Mouse (Mus musculus) right cerebral cortex, adult 2 months (tissue): ENCODE data around the gene Adipor2.
"Not testable (repeated sequence)": the region's sequence is repeated elsewhere in the genome, so short reads cannot be mapped to it uniquely, and the experiment has no call there.

Source experiments
- DNase-seq, 2 experiments: peaks; one replicate each; pipeline ENCODE4 v3.0.0; 2021 to 2022; ENCODE audit warnings: low spot score in 2 of 2

The Adipor2 gene

DNA sequence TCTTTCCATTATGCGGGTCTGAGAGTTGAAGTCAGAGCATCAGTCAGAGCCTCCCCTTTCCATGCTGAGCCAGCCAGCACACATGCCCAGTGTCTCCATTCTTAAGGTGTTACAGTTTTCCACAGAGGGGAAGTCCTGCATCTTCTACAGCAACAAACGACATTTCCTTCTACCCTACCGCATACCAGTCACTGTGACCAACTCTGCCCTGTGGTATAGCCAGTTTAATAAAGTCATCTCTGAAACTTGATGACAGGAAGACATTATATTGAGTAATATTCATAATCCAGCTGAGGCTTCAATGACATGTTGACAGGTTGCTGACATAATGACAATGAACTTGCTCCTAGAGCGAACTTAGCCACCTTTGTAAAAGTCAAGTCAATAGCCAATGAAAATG, 26.8 kb downstream of the Adipor2 start:
- DNase-seq = no peak

DNA sequence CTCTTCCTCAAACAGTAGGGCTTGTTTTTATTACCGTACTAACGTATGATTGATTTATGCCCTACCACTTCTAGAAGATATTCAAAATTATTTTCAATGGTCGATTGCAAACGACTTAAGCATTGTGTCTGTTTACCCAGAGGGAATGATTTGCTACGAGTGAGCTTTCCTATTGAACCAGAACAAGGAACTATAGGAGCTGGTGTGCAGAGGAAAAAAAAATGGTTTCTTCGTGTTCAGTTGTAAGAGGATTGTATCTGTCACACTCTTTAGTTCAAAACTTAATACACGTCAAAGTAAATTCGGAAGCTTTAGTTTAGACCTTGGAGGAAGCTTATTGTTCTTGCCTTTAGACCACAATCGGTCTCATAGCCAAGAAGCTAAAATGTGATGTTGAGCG, 28.4 kb downstream of the Adipor2 start:
- DNase-seq = no peak

- peak; percentile 95 to 97 for DNase-seq
Measured at GRCm38 (mm10) chr6:119388650-119389012, 28.9 kb downstream of the Adipor2 start.

GRCm38 (mm10) chr6:119387801-119388649, 29.5 kb downstream of the Adipor2 start:
- peak; percentile 26 to 32 for DNase-seq

DNA sequence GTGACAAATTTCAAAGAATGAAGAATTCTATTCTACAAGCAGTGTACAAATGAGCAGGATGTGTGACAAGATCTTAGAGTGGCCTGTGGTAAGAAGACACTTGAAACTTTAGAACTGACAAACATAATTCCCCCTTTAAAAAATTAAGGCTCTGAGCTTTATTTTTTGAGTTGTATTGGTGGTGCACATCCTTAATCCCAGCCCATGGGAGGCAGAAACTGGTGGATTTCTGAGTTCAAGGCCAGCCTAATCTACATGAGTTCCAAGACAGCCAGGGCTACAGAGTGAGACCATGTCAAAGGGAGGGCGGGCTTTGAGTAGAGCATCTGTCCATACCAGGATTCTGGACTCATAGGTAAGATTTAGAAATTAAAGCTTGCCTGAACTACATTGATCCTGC, 30.7 kb downstream of the Adipor2 start:
- no peak for DNase-seq

DNA sequence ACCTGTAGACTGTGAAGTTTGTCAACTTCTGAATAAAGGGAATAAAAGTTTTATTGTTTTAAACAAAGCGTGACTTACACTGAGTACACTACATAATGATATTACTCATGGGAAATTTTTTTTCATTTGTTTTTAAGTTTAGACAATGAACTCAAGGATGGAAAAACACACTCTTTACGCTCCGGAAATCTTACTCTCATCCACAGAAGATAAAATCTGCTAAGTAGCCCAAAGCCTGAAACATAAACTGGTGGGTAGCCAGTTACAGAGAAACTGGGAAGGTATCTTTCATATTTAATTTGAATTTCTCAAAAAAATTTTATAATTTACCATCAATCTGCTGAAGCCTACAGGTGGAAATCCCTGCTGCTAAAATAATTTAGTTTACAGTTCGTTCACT, 31.1 kb downstream of the Adipor2 start:
- DNase-seq = no peak

- DNase-seq = no peak
Measured at GRCm38 (mm10) chr6:119385668-119386067, 31.8 kb downstream of the Adipor2 start.

DNA sequence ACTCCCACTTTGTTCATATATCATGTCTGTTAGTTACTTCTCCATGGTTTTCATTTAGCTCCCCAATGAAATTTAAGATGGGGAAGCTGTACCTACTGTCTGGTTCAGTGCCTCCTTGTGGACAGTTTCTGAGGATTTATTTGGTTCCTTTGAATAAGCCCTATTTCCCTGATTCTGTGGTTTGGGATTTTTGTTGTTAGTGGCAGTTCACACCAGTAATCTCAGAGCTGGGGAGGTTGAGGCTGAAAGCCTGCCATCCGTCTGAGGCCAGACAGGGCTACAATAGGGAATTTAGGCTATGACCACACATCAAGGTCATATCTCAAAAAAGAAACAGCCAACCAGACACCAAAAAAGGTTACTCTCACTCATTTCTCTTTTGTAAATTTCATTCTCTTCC, 38.9 kb downstream of the Adipor2 start:
- DNase-seq = no peak

- no peak for DNase-seq
Measured at GRCm38 (mm10) chr6:119377613-119378012, 39.9 kb downstream of the Adipor2 start.

GRCm38 (mm10) chr6:119375035-119375434, 42.5 kb downstream of the Adipor2 start:
- DNase-seq = no peak

GRCm38 (mm10) chr6:119373000-119373705, 44.4 kb downstream of the Adipor2 start:
- no peak for DNase-seq

DNA sequence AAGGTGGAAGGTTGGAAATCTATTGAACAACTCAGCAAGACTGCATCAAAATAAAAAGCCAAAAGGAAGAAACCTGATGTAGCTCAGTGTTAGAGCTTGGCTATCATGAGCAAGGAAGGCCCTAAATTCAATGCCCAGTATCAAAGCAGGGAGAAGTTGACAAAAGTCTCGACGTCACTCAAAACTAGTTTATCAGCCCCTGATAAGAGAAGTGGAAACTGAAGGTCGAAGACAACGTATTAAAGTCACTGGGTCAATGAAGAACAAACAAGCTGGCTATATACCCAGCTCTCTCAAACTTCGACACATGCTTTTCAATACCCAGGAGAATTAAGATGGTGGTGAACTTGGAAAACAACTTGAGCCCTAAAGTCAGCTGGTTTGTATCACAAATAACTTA, 45.3 kb downstream of the Adipor2 start:
- no peak for DNase-seq

DNA sequence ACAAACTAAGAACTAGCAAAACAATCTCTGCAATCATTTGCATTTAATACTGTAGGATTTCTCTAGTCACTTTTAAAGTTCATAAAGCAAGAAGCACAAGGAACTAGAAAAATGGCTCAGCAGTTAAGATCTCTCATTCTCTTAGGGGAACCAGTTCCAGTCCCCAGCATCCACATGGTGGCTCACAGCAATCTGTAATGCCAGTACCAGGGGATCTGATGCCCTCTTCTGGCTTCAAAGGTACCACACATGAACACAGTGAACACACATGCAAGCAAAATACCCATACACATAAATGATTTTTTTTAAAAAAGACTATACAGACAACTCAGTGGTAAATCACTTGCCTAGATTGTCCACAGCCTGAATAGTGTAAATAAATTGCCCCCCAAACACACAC, 45.9 kb downstream of the Adipor2 start:
- DNase-seq = no peak

- no peak for DNase-seq
Measured at GRCm38 (mm10) chr6:119367382-119367781, 50.1 kb downstream of the Adipor2 start.

DNA sequence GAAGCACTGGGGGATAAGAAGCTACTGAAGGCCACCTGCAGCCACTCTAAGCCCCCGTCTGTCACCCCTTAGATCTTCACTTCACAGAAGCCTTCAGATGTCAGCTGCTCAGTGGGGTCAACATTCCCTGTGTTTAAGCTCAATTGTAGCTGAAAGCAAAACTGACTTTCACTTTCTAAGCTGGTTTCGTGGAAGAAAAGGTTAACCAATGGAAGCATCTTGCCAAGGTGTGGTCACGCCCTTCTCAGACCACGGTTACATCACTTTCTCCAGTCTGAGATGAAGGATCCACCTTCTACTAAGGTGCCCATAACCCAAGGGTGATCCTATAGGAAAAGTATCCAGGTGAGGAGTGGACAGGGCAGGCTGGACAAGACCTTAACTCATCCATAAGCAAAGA, 50.7 kb downstream of the Adipor2 start:
- DNase-seq = not testable (repeated sequence)

GRCm38 (mm10) chr6:119363593-119363992, 53.9 kb downstream of the Adipor2 start:
- no peak for DNase-seq

DNA sequence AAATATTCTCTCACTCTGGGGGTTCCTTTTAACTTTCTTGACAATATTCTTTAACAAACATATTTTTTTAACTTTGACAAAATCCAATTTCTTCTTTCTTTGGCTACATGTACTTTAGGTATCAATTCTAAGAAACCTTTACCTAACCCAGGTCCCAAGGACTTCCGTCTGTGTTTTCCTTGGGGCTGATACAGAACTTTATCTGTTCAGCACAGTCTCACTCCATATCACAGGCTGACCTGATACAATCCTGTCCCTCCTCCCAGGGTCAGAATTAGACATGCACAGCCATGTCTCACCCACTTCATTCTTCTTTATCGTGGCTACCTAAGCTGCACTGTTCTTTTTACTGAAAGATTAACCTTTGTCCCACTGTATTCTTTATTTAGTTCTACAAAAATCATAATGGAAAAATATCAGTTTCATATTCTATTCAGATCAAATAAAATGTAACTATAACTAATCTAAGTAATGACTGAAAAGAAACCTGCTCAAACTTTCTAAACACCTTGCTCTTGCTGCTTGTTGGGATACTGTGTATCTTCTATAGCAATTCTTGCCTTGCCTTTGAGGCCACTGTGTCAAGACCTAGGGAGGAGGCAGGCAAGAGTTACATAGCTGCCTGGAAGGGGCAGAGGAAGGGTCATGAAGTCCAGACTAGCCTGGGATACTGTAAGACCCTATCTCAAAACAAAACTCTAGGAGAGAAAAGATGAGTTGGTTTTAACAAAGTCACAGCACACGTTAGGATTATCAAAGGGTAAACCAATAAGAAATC, 56.4 kb downstream of the Adipor2 start:
- DNase-seq = no peak

DNA sequence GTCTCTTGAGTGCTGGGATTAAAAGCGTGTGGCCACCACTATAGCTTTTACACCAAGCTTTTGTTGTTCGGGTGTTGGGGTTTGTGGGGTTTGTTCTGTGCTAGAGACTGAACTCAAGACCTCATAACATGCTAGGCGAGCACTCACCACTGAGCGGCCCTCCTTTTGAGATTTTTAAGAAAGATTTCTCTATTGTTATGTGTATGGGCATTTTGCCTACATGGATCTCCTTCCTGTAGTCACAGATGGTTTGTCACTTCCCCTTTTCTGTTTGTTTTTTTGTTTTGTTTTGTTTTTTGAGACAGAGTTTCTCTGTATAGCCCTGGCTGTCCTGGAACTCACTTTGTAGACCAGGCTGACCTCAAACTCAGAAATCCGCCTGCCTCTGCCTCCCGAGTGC, 57.3 kb downstream of the Adipor2 start:
- not testable (repeated sequence) for DNase-seq

DNA sequence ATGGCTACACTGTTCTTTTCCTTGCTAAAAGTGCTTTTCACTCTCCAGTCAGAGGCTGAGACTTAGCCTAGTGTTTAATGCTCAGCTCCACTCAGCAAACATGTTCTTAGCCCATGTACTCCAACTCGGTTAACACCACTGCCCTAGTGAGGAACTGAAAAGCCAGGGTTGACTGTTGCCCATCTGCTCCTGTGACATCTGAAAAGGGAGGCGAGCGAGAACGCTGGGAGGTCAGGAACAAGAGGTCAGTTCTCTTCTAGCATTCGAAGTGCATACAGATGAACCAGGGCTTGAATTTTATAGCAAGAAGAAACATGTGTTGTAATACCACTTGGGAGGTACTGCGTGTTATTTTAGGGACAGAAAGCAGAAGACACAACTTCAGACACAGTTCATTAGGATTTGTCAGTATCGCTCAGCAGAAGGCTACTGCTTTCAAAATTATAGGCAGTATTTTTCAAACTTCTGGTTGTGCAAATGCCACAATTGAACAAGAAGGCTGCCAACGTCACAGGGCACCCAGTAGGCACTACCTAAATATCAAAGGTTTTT, 59.4 kb downstream of the Adipor2 start:
- DNase-seq = no peak

- no peak for DNase-seq
Measured at GRCm38 (mm10) chr6:119352501-119352900, 65.0 kb downstream of the Adipor2 start.

- no peak for DNase-seq
Measured at GRCm38 (mm10) chr6:119351656-119352055, 65.8 kb downstream of the Adipor2 start.

- no peak for DNase-seq
Measured at GRCm38 (mm10) chr6:119350703-119351198, 66.8 kb downstream of the Adipor2 start.
